Mouse (Mus musculus): ENCODE measurements around the gene Gabbr2. TPM values are rescaled to one million over a fixed set of nuclear protein-coding genes. Genes with fewer than 3 reads are reported as not detected.

Gene Gabbr2
- polyA plus RNA-seq, 1 experiment from 2014 or later: 0.09 TPM

GRCm38 (mm10) chr4:46791268-46791951 is 200.3 kb downstream of the Gabbr2 start:
- WGBS: 70% methylated on average over 14 of the region's 14 CpGs
- Histone ChIP-seq H3K9ac (ENCODE audit: low read length) (no peak overlapping the region), H3K36me3 (ENCODE audit: control insufficient read depth, insufficient read depth, low read length) (no peaks in the 10 kb centered on the region), H3K9me3 (ENCODE audit: control insufficient read depth, low read length) (no peaks in the 10 kb centered on the region), H3K4me2 (ENCODE audit: low read depth, low read length) (no peak overlapping the region), H3K27ac (ENCODE audit: low read length) (no peak overlapping the region), H3K4me3 (ENCODE audit: low read length) (no peak overlapping the region), H3K27me3 (ENCODE audit: control insufficient read depth, insufficient read depth, low read depth, low read length) (no peaks in the 10 kb centered on the region), H3K4me1 (replicated peaks; ENCODE audit: control insufficient read depth, insufficient read depth, low read length) (no peaks in the 10 kb centered on the region)
- ATAC-seq (ENCODE audit: low read depth): no peak

- no peaks in the 10 kb centered on the region for H3K4me1 ChIP-seq (replicated peaks; ENCODE audit: control insufficient read depth, insufficient read depth, low read length)
- no peaks in the 10 kb centered on the region for H3K27me3 ChIP-seq (ENCODE audit: control insufficient read depth, insufficient read depth, low read depth, low read length)
- ATAC-seq (ENCODE audit: low read depth): no peak
- no peak overlapping the region for H3K4me3 ChIP-seq (ENCODE audit: low read length)
- no peaks in the 10 kb centered on the region for H3K9me3 ChIP-seq (ENCODE audit: control insufficient read depth, low read length)
- no peak overlapping the region for H3K9ac ChIP-seq (ENCODE audit: low read length)
- H3K4me2 ChIP-seq (ENCODE audit: low read depth, low read length): no peak overlapping the region
- 33% methylated on average over 9 of the region's 9 CpGs for WGBS
- no peak overlapping the region for H3K27ac ChIP-seq (ENCODE audit: low read length)
- H3K36me3 ChIP-seq (ENCODE audit: control insufficient read depth, insufficient read depth, low read length): no peaks in the 10 kb centered on the region
Measured at GRCm38 (mm10) chr4:46790609-46791267, 200.9 kb downstream of the Gabbr2 start.

- no peaks in the 10 kb centered on the region for H3K27me3 ChIP-seq (ENCODE audit: control insufficient read depth, insufficient read depth, low read depth, low read length)
- ATAC-seq (ENCODE audit: low read depth): no peak
- 66% methylated on average over 14 of the region's 14 CpGs for WGBS
Measured at GRCm38 (mm10) chr4:46784430-46785049, 207.1 kb downstream of the Gabbr2 start.

GRCm38 (mm10) chr4:46781109-46781508 is 210.6 kb downstream of the Gabbr2 start:
- no peak overlapping the region for H3K9ac ChIP-seq (ENCODE audit: low read length)
- H3K27me3 ChIP-seq (ENCODE audit: control insufficient read depth, insufficient read depth, low read depth, low read length): no peaks in the 10 kb centered on the region
- H3K4me3 ChIP-seq (ENCODE audit: low read length): no peak overlapping the region
- no peak for ATAC-seq (ENCODE audit: low read depth)
- H3K4me1 ChIP-seq (replicated peaks; ENCODE audit: control insufficient read depth, insufficient read depth, low read length): no peaks in the 10 kb centered on the region
- H3K4me2 ChIP-seq (ENCODE audit: low read depth, low read length): no peak overlapping the region
- WGBS: 58% methylated on average over 6 of the region's 6 CpGs
- no peaks in the 10 kb centered on the region for H3K36me3 ChIP-seq (ENCODE audit: control insufficient read depth, insufficient read depth, low read length)
- no peaks in the 10 kb centered on the region for H3K9me3 ChIP-seq (ENCODE audit: control insufficient read depth, low read length)
- no peak overlapping the region for H3K27ac ChIP-seq (ENCODE audit: low read length)

More at GRCm38 (mm10) chr4:46784430-46785049, 207.1 kb downstream of the Gabbr2 start:
- Histone ChIP-seq H3K36me3 (ENCODE audit: control insufficient read depth, insufficient read depth, low read length) (no peaks in the 10 kb centered on the region), H3K9ac (ENCODE audit: low read length) (no peak overlapping the region), H3K27ac (ENCODE audit: low read length) (no peak overlapping the region), H3K4me1 (replicated peaks; ENCODE audit: control insufficient read depth, insufficient read depth, low read length) (no peaks in the 10 kb centered on the region), H3K4me3 (ENCODE audit: low read length) (no peak overlapping the region), H3K4me2 (ENCODE audit: low read depth, low read length) (no peak overlapping the region), H3K9me3 (ENCODE audit: control insufficient read depth, low read length) (no peaks in the 10 kb centered on the region)

- WGBS: 67% methylated on average over 5 of the region's 5 CpGs
- H3K27ac ChIP-seq (ENCODE audit: low read length): no peak overlapping the region
- H3K4me1 ChIP-seq (replicated peaks; ENCODE audit: control insufficient read depth, insufficient read depth, low read length): no peaks in the 10 kb centered on the region
- H3K27me3 ChIP-seq (ENCODE audit: control insufficient read depth, insufficient read depth, low read depth, low read length): no peaks in the 10 kb centered on the region
- no peak overlapping the region for H3K9ac ChIP-seq (ENCODE audit: low read length)
- no peak overlapping the region for H3K4me2 ChIP-seq (ENCODE audit: low read depth, low read length)
- H3K36me3 ChIP-seq (ENCODE audit: control insufficient read depth, insufficient read depth, low read length): no peaks in the 10 kb centered on the region
- no peak overlapping the region for H3K4me3 ChIP-seq (ENCODE audit: low read length)
- peaks cover 3% of the 10 kb centered on the region; the same call in 1 of the 2 replicates for H3K9me3 ChIP-seq (ENCODE audit: control insufficient read depth, low read length)
- no peak for ATAC-seq (ENCODE audit: low read depth)
Measured at GRCm38 (mm10) chr4:46775959-46776358, 215.7 kb downstream of the Gabbr2 start.

- 16% methylated on average over 14 of the region's 14 CpGs for WGBS
- Histone ChIP-seq H3K9me3 (ENCODE audit: control insufficient read depth, low read length) (peaks cover 3% of the 10 kb centered on the region; the same call in 1 of the 2 replicates), H3K4me1 (replicated peaks; ENCODE audit: control insufficient read depth, insufficient read depth, low read length) (no peaks in the 10 kb centered on the region), H3K4me2 (ENCODE audit: low read depth, low read length) (no peak overlapping the region), H3K36me3 (ENCODE audit: control insufficient read depth, insufficient read depth, low read length) (no peaks in the 10 kb centered on the region), H3K9ac (ENCODE audit: low read length) (no peak overlapping the region), H3K27me3 (ENCODE audit: control insufficient read depth, insufficient read depth, low read depth, low read length) (no peaks in the 10 kb centered on the region), H3K27ac (ENCODE audit: low read length) (no peak overlapping the region), H3K4me3 (ENCODE audit: low read length) (no peak overlapping the region)
- no peak; the same call in 1 of the 2 replicates for ATAC-seq (ENCODE audit: low read depth)
Measured at GRCm38 (mm10) chr4:46774652-46775051, 217.0 kb downstream of the Gabbr2 start.

GRCm38 (mm10) chr4:46773243-46773642 is 218.4 kb downstream of the Gabbr2 start:
- Histone ChIP-seq H3K4me1 (replicated peaks; ENCODE audit: control insufficient read depth, insufficient read depth, low read length) (no peaks in the 10 kb centered on the region), H3K27ac (ENCODE audit: low read length) (no peak overlapping the region), H3K9me3 (ENCODE audit: control insufficient read depth, low read length) (peaks cover 3% of the 10 kb centered on the region; the same call in 1 of the 2 replicates), H3K27me3 (ENCODE audit: control insufficient read depth, insufficient read depth, low read depth, low read length) (no peaks in the 10 kb centered on the region), H3K9ac (ENCODE audit: low read length) (no peak overlapping the region), H3K4me3 (ENCODE audit: low read length) (no peak overlapping the region), H3K36me3 (ENCODE audit: control insufficient read depth, insufficient read depth, low read length) (no peaks in the 10 kb centered on the region), H3K4me2 (ENCODE audit: low read depth, low read length) (no peak overlapping the region)
- 76% methylated on average over 3 of the region's 3 CpGs for WGBS
- ATAC-seq (ENCODE audit: low read depth): no peak

- no peaks in the 10 kb centered on the region for H3K4me1 ChIP-seq (replicated peaks; ENCODE audit: control insufficient read depth, insufficient read depth, low read length)
- no peaks in the 10 kb centered on the region for H3K36me3 ChIP-seq (ENCODE audit: control insufficient read depth, insufficient read depth, low read length)
- no peak overlapping the region for H3K4me2 ChIP-seq (ENCODE audit: low read depth, low read length)
- WGBS: 89% methylated on average over 2 of the region's 2 CpGs
- H3K27ac ChIP-seq (ENCODE audit: low read length): no peak overlapping the region
- no peak overlapping the region for H3K9ac ChIP-seq (ENCODE audit: low read length)
- H3K9me3 ChIP-seq (ENCODE audit: control insufficient read depth, low read length): peaks cover 3% of the 10 kb centered on the region; the same call in 1 of the 2 replicates
- no peak overlapping the region for H3K4me3 ChIP-seq (ENCODE audit: low read length)
- no peaks in the 10 kb centered on the region for H3K27me3 ChIP-seq (ENCODE audit: control insufficient read depth, insufficient read depth, low read depth, low read length)
- ATAC-seq (ENCODE audit: low read depth): no peak
Measured at GRCm38 (mm10) chr4:46772591-46772990, 219.1 kb downstream of the Gabbr2 start.

GRCm38 (mm10) chr4:46771116-46771515 is 220.6 kb downstream of the Gabbr2 start:
- H3K27ac ChIP-seq (ENCODE audit: low read length): no peak overlapping the region
- H3K4me1 ChIP-seq (replicated peaks; ENCODE audit: control insufficient read depth, insufficient read depth, low read length): no peaks in the 10 kb centered on the region
- no peak overlapping the region for H3K4me2 ChIP-seq (ENCODE audit: low read depth, low read length)
- ATAC-seq (ENCODE audit: low read depth): no peak
- H3K36me3 ChIP-seq (ENCODE audit: control insufficient read depth, insufficient read depth, low read length): no peaks in the 10 kb centered on the region
- no peaks in the 10 kb centered on the region for H3K27me3 ChIP-seq (ENCODE audit: control insufficient read depth, insufficient read depth, low read depth, low read length)
- no peak overlapping the region for H3K4me3 ChIP-seq (ENCODE audit: low read length)
- H3K9me3 ChIP-seq (ENCODE audit: control insufficient read depth, low read length): peaks cover 3% of the 10 kb centered on the region; the same call in 1 of the 2 replicates
- no peak overlapping the region for H3K9ac ChIP-seq (ENCODE audit: low read length)
- WGBS: 73% methylated on average over 12 of the region's 12 CpGs
